Mouse (Mus musculus): ENCODE data around the gene Cldn2. TPM values are rescaled to one million over a fixed set of nuclear protein-coding genes. Genes with fewer than 3 reads are reported as not detected.
"Not testable (repeated sequence)": the region's sequence is repeated elsewhere in the genome, so short reads cannot be mapped to it uniquely, and the experiment has no call there.

Cldn2 gene
- polyA plus RNA-seq (2015; fragmentation: Nextera tagmentation; extraction: Ambion mirVana): 12.0 and 17.7 TPM in 2 replicates

DNA sequence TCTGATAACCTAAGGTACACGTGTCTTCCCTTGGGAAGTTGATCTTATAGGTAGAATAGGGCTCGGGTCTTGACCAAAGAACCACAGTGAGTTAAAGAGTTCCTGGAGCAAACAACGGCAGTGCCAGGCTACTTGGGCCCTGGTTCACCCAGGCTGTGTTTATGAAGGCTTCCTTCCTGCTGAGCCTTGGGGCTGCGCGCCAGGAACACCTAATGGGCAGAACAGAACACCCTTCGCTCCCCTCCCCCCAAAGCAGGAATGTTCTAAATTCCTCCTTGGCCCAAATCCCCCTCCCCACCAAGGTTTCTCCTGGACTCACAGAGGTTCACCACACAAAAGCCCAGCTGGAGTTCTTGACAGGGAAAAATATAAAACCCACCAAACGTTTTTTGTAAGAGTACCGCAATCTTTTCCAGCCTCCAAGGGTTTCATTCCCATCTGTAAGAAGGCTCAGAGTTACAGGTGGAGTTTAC is at the start of gene Cldn2:
Cldn2 (plus strand) TSS at position 423 of the 473 bp plus-strand sequence.
- Histone ChIP-seq H3K36me3 (no peaks in the 10 kb centered on the region), H3K9me3 (no peaks in the 10 kb centered on the region), H3K9ac (no peak within 1 kb of the TSS), H3K4me3 (replicated peaks) (no peak within 1 kb of the TSS), H3K4me1 (no peaks in the 10 kb centered on the region), H3K27ac (no peak within 1 kb of the TSS), H3K4me2 (no peak within 1 kb of the TSS), H3K27me3 (replicated peaks) (no peaks in the 10 kb centered on the region)
- ATAC-seq (ENCODE audit: insufficient read depth, low FRiP score, low read depth): no peak
- 71% methylated on average over 8 of the region's 8 CpGs for WGBS

DNA sequence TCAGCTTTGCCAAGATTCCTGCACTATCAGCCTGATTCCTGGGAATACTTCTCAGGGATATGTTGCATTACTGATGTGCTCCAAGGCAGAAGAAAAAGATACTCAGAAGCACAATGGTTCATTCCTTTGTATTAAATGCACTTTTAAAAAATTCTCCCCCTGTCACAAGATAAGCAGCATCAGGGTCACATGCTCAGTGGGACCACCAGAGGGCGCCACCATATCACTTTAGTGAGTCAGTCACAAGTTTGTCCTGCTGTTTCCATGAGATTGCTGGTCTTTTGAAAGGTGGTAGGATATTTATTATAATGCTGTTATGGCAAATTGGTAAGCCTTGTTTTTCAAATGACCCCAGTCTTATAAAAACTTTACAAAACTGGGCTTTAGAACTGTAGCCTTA is 48.8 kb upstream of the Cldn2 start:
- H3K27ac ChIP-seq: no peak overlapping the region
- no peak for ATAC-seq (ENCODE audit: insufficient read depth, low FRiP score, low read depth)
- WGBS: 0% methylated on average over 1 of the region's 1 CpGs
- no peaks in the 10 kb centered on the region for H3K36me3 ChIP-seq
- no peaks in the 10 kb centered on the region for H3K27me3 ChIP-seq (replicated peaks)
- H3K9ac ChIP-seq: no peak overlapping the region
- no peak overlapping the region for H3K4me2 ChIP-seq
- no peak overlapping the region for H3K4me3 ChIP-seq (replicated peaks)
- H3K4me1 ChIP-seq: no peaks in the 10 kb centered on the region
- H3K9me3 ChIP-seq: no peaks in the 10 kb centered on the region

DNA sequence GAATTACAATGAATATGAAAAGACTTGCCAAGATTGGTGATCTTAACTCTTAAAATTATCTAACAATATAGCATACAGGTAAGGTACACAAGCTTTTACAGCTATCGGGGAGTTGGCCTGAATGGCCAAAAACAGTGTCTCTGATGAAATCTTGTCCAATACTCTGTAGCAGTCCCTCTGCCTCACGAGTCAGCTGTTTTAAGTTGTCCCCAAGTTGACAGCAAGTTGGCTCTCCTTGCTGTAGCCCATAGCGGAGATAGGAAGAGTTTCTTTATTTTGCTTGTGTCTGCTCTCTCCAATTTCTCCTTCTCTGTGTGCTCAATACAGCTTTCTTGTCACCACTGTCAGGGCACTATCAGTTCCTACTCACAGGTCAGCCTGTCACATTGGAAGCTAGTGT is 42.0 kb upstream of the Cldn2 start:
- not testable (repeated sequence) for H3K4me1 ChIP-seq; ATAC-seq (ENCODE audit: insufficient read depth, low FRiP score, low read depth)

DNA sequence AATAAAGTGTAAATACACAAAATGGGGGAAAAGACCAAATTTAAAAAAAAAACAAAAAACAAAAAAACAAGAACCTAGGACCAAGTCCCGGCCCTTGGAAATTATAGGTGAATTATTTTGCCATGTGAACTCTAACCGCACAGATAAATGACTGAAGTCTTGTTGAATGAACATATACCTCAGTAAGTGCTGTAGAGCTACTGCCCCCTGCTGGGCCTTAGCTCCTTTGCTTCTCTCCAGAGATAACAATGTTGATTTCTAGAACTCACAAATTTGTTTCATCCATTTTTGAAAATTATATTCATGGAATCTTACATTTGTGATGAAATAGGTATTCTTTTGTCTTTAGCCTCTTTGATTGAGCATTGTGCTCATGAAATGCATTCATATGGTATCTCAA is 38.1 kb upstream of the Cldn2 start:
- H3K4me1 ChIP-seq: no peaks in the 10 kb centered on the region
- no peak overlapping the region for H3K4me2 ChIP-seq
- no peaks in the 10 kb centered on the region for H3K27me3 ChIP-seq (replicated peaks)
- no peak for ATAC-seq (ENCODE audit: insufficient read depth, low FRiP score, low read depth)
- no peak overlapping the region for H3K27ac ChIP-seq
- no peaks in the 10 kb centered on the region for H3K36me3 ChIP-seq
- 72% methylated on average over 2 of the region's 2 CpGs for WGBS
- no peak overlapping the region for H3K4me3 ChIP-seq (replicated peaks)
- H3K9ac ChIP-seq: no peak overlapping the region
- H3K9me3 ChIP-seq: no peaks in the 10 kb centered on the region

More for the DNA sequence above, 42.0 kb upstream of the Cldn2 start:
- not testable (repeated sequence) for H3K27ac ChIP-seq; H3K4me3 ChIP-seq (replicated peaks); H3K9ac ChIP-seq; H3K27me3 ChIP-seq (replicated peaks); H3K36me3 ChIP-seq; H3K4me2 ChIP-seq; H3K9me3 ChIP-seq
- 73% methylated on average over 3 of the region's 3 CpGs for WGBS

DNA sequence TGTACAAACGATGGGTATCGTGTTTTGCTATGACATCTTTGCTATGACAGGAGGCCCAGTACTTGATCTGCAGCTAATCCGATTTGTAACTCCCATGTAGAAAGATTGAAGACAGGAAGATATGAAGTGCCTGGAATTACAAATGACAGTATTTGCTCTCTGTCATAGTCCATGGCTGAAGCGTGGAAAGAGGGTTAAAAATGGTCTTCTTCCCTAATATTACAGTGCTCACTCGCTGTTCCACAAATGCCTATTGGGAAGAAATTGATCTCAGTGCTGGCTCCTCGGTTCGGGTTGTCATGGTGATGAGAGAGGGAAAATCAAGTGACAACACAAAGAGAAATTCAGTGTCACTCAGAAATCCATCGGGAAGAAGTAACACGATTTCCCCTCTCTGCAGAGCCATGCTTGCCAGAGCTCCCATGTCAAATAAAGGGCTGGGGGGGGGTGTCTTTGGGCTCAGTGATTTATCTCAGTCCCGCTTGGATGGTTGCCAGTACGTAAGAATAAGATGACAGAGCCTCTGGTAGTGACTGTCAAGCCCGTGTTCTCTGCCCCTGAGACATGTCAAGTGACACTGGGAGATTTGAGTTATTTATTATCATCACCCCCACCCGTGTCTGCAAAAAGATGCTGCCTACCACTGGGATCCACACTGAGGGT is 30.5 kb upstream of the Cldn2 start:
- ATAC-seq (ENCODE audit: insufficient read depth, low FRiP score, low read depth): no peak
- WGBS: 75% methylated on average over 13 of the region's 13 CpGs

DNA sequence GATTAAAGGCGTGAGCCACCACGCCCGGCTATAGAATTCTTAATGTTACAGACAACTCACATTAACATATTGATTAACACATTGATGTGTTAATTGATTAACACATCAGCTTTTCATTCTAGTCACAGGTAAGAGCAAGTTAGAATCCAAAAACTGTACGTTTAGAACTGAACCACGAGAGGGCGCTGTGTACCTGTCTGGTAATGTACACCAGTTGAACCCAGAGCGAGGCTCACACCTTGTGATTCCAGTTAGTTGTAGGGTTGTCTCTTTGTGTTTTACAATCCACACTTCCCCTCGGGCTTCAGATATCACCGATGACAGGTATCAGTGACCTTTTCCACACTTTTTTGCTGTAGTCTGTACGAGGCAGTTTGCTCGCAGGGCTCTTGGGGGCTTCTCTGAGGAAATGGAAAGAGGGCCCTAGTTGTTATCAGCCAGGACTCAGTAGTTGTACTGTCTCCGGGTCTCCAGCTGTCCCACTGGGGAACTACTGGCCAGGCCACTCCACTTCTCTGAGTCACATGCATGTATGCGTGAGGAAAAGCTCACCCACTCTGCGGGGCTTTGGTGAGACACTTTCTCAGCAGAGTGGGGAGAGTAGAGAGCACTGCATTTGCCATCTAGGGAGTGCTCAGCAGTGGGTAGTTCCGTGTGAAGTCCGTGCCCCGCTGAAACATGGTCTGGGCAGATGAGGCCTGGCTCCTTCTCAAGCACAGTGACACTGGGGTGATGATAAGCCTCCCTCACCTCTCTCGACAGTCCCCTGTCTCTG is 26.1 kb upstream of the Cldn2 start:
- Histone ChIP-seq H3K4me3 (replicated peaks) (no peak overlapping the region), H3K4me1 (no peaks in the 10 kb centered on the region), H3K9me3 (no peaks in the 10 kb centered on the region), H3K27me3 (replicated peaks) (no peaks in the 10 kb centered on the region), H3K27ac (no peak overlapping the region), H3K36me3 (no peaks in the 10 kb centered on the region), H3K9ac (no peak overlapping the region), H3K4me2 (no peak overlapping the region)
- 0 out of 2 replicates have a peak, but pooled peaks have one; percentile 43 for ATAC-seq (ENCODE audit: insufficient read depth, low FRiP score, low read depth)
- 34% methylated on average over 18 of the region's 18 CpGs for WGBS

More for the DNA sequence above, 30.5 kb upstream of the Cldn2 start:
- H3K36me3 ChIP-seq: no peaks in the 10 kb centered on the region
- no peak overlapping the region for H3K4me2 ChIP-seq
- H3K27me3 ChIP-seq (replicated peaks): 0 out of 2 replicates have a peak, but pooled peaks cover 3% of the 10 kb centered on the region
- no peaks in the 10 kb centered on the region for H3K9me3 ChIP-seq
- no peak overlapping the region for H3K9ac ChIP-seq
- no peak overlapping the region for H3K27ac ChIP-seq
- no peak overlapping the region for H3K4me3 ChIP-seq (replicated peaks)
- no peaks in the 10 kb centered on the region for H3K4me1 ChIP-seq

DNA sequence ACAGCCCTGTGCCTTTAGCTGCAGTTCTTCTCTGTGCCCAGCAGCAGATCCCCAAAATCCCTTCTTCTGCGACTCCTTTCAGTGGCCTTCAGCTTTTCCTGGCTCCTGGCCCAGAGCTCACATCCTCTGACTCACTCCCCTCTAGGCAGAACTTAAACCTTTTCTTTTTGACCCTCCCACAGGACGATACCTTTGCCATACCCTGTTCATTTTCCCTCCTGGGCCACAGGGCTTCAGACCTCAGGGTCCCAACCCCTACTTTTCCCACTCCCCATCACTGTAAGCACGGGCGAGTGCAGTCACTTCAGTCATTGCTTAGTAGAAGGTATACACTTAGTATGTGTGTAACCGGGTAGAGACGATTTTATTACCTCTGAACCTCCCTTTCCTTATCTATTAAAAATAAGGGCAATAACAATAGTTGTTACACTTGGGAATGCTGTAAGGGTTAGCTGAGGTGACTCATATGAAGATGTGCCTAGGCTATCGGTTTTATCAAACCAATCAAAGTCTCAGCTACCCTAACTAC is 25.5 kb upstream of the Cldn2 start:
- Histone ChIP-seq H3K9me3 (no peaks in the 10 kb centered on the region), H3K36me3 (no peaks in the 10 kb centered on the region), H3K27ac (no peak overlapping the region), H3K9ac (no peak overlapping the region), H3K4me3 (replicated peaks) (no peak overlapping the region), H3K27me3 (replicated peaks) (no peaks in the 10 kb centered on the region), H3K4me1 (no peaks in the 10 kb centered on the region), H3K4me2 (no peak overlapping the region)
- 65% methylated on average over 7 of the region's 7 CpGs for WGBS
- ATAC-seq (ENCODE audit: insufficient read depth, low FRiP score, low read depth): no peak; the same call in 1 of the 2 replicates

DNA sequence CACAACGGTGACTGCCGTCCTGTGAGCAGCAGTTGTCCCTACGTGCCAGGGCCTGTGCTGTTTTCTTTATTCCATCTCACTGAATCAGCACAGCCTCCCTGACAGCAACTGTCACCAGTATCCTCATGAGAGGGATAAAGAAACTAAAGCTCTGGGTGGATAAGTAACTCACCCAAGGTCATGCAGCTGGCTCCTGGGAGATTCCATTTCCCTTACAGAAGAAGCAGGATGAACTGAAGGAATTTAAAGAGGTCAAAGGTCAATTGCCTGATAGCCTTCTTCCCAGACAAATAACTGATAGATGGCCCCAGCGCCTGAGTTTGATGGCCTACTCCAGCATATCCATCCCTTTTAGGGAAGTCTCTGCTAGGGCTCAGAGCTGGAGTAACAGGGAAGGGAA is 23.3 kb upstream of the Cldn2 start:
- H3K27me3 ChIP-seq (replicated peaks): no peaks in the 10 kb centered on the region
- no peaks in the 10 kb centered on the region for H3K9me3 ChIP-seq
- no peak overlapping the region for H3K4me3 ChIP-seq (replicated peaks)
- no peak overlapping the region for H3K9ac ChIP-seq
- H3K36me3 ChIP-seq: no peaks in the 10 kb centered on the region
- H3K27ac ChIP-seq: no peak overlapping the region
- WGBS: 69% methylated on average over 4 of the region's 4 CpGs
- no peaks in the 10 kb centered on the region for H3K4me1 ChIP-seq
- no peak for ATAC-seq (ENCODE audit: insufficient read depth, low FRiP score, low read depth)
- no peak overlapping the region for H3K4me2 ChIP-seq

DNA sequence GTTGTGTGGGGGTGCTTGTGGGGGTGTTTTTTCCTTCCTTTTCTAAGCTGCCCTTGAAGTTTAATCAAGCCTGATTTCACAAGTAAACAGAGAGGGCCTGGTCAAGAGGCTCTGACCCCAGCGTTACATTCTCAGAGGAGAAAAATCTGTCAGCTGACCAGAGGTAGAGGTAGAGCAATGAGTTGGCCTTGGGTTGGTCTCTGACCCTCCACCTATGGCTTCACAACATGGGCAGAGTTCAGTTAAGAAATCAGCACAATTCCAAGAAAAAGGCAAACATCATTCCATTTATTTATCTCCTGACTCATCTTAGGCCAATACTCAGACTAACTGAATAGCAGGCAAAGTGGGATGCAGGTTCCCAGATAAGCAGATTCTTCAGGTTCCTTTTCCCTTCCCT is 21.7 kb upstream of the Cldn2 start:
- H3K27me3 ChIP-seq (replicated peaks): no peaks in the 10 kb centered on the region
- no peak for ATAC-seq (ENCODE audit: insufficient read depth, low FRiP score, low read depth)
- no peak overlapping the region for H3K4me3 ChIP-seq (replicated peaks)
- H3K36me3 ChIP-seq: no peaks in the 10 kb centered on the region
- no peaks in the 10 kb centered on the region for H3K9me3 ChIP-seq
- no peak overlapping the region for H3K4me2 ChIP-seq
- H3K27ac ChIP-seq: no peak overlapping the region
- no peak overlapping the region for H3K9ac ChIP-seq
- H3K4me1 ChIP-seq: no peaks in the 10 kb centered on the region
- WGBS: 62% methylated on average over 1 of the region's 1 CpGs

DNA sequence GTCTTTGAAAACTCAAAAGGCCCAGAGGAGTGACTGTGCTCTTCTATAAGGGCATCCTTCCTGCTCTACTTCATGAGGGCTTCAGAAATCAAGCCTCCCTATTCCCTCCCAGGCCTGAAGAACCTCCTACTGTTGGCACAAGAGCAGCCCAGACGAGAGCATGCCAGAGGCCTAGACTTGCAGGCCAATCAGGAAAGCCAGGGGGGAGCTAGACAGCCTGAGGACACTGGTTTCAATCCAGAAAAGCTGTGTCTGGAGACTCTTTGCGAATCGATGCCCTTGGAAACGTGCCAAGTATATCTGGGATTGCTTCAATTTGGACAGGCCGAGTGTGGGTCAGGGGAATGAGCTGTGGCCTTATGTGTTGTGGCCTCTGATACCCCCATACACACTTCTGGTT is 21.2 kb upstream of the Cldn2 start:
- H3K36me3 ChIP-seq: no peaks in the 10 kb centered on the region
- H3K4me2 ChIP-seq: no peak overlapping the region
- ATAC-seq (ENCODE audit: insufficient read depth, low FRiP score, low read depth): no peak
- no peak overlapping the region for H3K4me3 ChIP-seq (replicated peaks)
- 66% methylated on average over 5 of the region's 5 CpGs for WGBS
- H3K27ac ChIP-seq: no peak overlapping the region
- H3K4me1 ChIP-seq: no peaks in the 10 kb centered on the region
- no peak overlapping the region for H3K9ac ChIP-seq
- H3K9me3 ChIP-seq: no peaks in the 10 kb centered on the region
- no peaks in the 10 kb centered on the region for H3K27me3 ChIP-seq (replicated peaks)

DNA sequence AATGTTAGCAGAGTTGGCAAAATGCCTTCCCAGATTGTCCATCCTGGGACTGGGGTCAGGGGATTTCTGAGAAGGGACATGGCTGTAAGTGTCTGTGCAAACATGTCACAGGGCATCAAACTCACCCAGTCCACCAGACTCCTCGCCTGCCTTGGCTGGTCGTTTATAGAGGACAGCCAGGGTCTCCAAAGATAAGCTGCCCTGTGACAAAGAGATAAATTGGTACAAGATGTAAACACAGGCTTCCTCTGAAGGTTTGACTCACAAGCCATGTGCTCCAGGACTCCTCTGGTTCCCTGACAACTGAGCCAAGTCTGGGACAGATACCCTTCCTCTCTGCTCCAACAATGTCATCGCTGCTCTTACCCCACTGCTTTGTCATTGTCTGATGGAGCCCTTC is 19.6 kb upstream of the Cldn2 start:
- no peak for ATAC-seq (ENCODE audit: insufficient read depth, low FRiP score, low read depth)

DNA sequence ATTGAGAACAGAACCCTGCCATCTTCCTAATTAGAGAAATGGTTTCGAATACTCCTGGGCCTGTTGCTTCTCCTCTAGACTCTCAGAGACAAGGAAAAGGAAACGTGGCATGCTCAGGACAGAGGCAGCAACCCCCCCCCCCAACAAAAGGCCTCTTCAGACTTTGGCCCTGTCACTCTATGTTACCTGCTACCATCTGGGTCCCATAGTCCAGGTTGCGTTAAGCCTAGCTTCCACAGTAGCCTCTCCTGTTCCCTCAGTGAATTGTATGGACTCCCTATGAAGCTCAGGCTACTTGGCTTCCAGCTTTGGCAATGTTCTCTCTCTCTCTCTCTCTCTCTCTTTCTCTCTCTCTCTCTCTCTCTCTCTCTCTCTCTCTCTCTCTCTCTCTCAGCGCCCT is 19.1 kb upstream of the Cldn2 start:
- ATAC-seq (ENCODE audit: insufficient read depth, low FRiP score, low read depth): no peak
- Histone ChIP-seq H3K9ac (no peak overlapping the region), H3K4me3 (replicated peaks) (no peak overlapping the region), H3K27me3 (replicated peaks) (no peaks in the 10 kb centered on the region), H3K4me2 (no peak overlapping the region), H3K9me3 (no peaks in the 10 kb centered on the region), H3K27ac (no peak overlapping the region), H3K4me1 (no peaks in the 10 kb centered on the region), H3K36me3 (no peaks in the 10 kb centered on the region)
- WGBS: 77% methylated on average over 4 of the region's 4 CpGs

More for the DNA sequence above, 19.6 kb upstream of the Cldn2 start:
- H3K27ac ChIP-seq: no peak overlapping the region
- no peak overlapping the region for H3K9ac ChIP-seq
- no peaks in the 10 kb centered on the region for H3K9me3 ChIP-seq
- H3K36me3 ChIP-seq: no peaks in the 10 kb centered on the region
- no peaks in the 10 kb centered on the region for H3K4me1 ChIP-seq
- 43% methylated on average over 3 of the region's 3 CpGs for WGBS
- H3K4me3 ChIP-seq (replicated peaks): no peak overlapping the region
- H3K27me3 ChIP-seq (replicated peaks): no peaks in the 10 kb centered on the region
- H3K4me2 ChIP-seq: no peak overlapping the region
